Mouse (Mus musculus) gastrocnemius, postnatal 14 days (tissue): ENCODE measurements around the gene Golga4. TPM values are rescaled to one million over a fixed set of nuclear protein-coding genes. Genes with fewer than 3 reads are reported as not detected.

Source experiments
- DNase-seq: peaks from one replicate; pipeline ENCODE4 v3.0.0; 2021; ENCODE audit warnings: mixed read lengths
- intact Hi-C: fragments of 180-260 bp; cut with DNase I; formaldehyde crosslinking; loops from one replicate; pipeline ENCODE4 v1.15.1; 2025; ENCODE audit warnings: low total_unique reads
- long read RNA-seq, 2 experiments: library from polyadenylated mRNA; stranded (forward); transcript quantifications; one replicate each; pipeline ENCODE4 v2.0.0; 2021
- total RNA-seq, 2 experiments: library from RNA; stranded (reverse); gene quantifications; 2 replicates each; pipeline ENCODE4 v1.2.3; 2021

Golga4 gene
- total RNA-seq: 100 to 1,000 TPM; 157 TPM
- long read RNA-seq, experiment 1, full-length matches to known transcripts: 2 of 39 reads
- long read RNA-seq, experiment 1, partial matches to known transcripts: 17 of 39 reads
- long read RNA-seq, experiment 1, other reads (novel, unspliced or antisense): 20 of 39 reads
- long read RNA-seq, experiment 2, partial matches to known transcripts: 34 of 73 reads
- long read RNA-seq, experiment 2, other reads (novel, unspliced or antisense): 39 of 73 reads

GRCm38 (mm10) chr9:118506020-118506403 lies at the start of gene Golga4:
Golga4 (plus strand) TSS chr9:118506267.
- peak; percentile 90 for DNase-seq
- intact Hi-C loops: no loop called here

GRCm38 (mm10) chr9:118456405-118456804 lies 49.7 kb upstream of the Golga4 start:
- intact Hi-C loops: no loop called here
- DNase-seq: no peak

- DNase-seq: no peak
- intact Hi-C loops: no loop called here
Measured at GRCm38 (mm10) chr9:118458039-118458438, 48.0 kb upstream of the Golga4 start.

- intact Hi-C loops: no loop called here
- DNase-seq: no peak
Measured at GRCm38 (mm10) chr9:118464031-118464430, 42.0 kb upstream of the Golga4 start.

GRCm38 (mm10) chr9:118468301-118468700 lies 37.8 kb upstream of the Golga4 start:
- intact Hi-C loops: no loop called here
- DNase-seq: no peak

- intact Hi-C loops: no loop called here
- no peak for DNase-seq
Measured at GRCm38 (mm10) chr9:118469272-118469671, 36.8 kb upstream of the Golga4 start.

GRCm38 (mm10) chr9:118471296-118471695 lies 34.8 kb upstream of the Golga4 start:
- intact Hi-C loops: no loop called here
- no peak for DNase-seq

- intact Hi-C loops: no loop called here
- DNase-seq: no peak
Measured at GRCm38 (mm10) chr9:118476211-118476765, 29.8 kb upstream of the Golga4 start.

GRCm38 (mm10) chr9:118476766-118477271 lies 29.2 kb upstream of the Golga4 start:
- intact Hi-C loops: no loop called here
- no peak for DNase-seq

- no peak for DNase-seq
- intact Hi-C loops: no loop called here
Measured at GRCm38 (mm10) chr9:118477281-118477931, 28.7 kb upstream of the Golga4 start.

GRCm38 (mm10) chr9:118477961-118478360 lies 28.1 kb upstream of the Golga4 start, which contains the start of gene Eomes:
Eomes (plus strand) TSS chr9:118478212.
- no peak for DNase-seq
- intact Hi-C loops: no loop called here

GRCm38 (mm10) chr9:118478458-118478838 lies 27.6 kb upstream of the Golga4 start:
- DNase-seq: no peak
- intact Hi-C loops: no loop called here

- DNase-seq: no peak
- intact Hi-C loops: no loop called here
Measured at GRCm38 (mm10) chr9:118478839-118479507, 27.1 kb upstream of the Golga4 start.

GRCm38 (mm10) chr9:118479508-118480291 lies 26.4 kb upstream of the Golga4 start:
- DNase-seq: no peak
- intact Hi-C loops: no loop called here

GRCm38 (mm10) chr9:118480292-118480690 lies 25.8 kb upstream of the Golga4 start:
- intact Hi-C loops: no loop called here
- no peak for DNase-seq

- no peak for DNase-seq
- intact Hi-C loops: no loop called here
Measured at GRCm38 (mm10) chr9:118482210-118482609, 23.9 kb upstream of the Golga4 start.

GRCm38 (mm10) chr9:118486361-118487095 lies 19.5 kb upstream of the Golga4 start:
- no peak for DNase-seq
- intact Hi-C loops: loop anchor here (5.0 kb wide), 1 partner anchor 389 kb away; no protein-coding TSS in a partner anchor

- intact Hi-C loops: loop anchor here (5.0 kb wide), 1 partner anchor 390 kb away; no protein-coding TSS in a partner anchor
- DNase-seq: no peak
Measured at GRCm38 (mm10) chr9:118487096-118487395, 19.0 kb upstream of the Golga4 start.

GRCm38 (mm10) chr9:118487636-118488035 lies 18.4 kb upstream of the Golga4 start:
- DNase-seq: no peak
- intact Hi-C loops: loop anchor here (5.0 kb wide), 1 partner anchor 390 kb away; no protein-coding TSS in a partner anchor
